Mouse (Mus musculus) embryo, embryonic 9.5 days (tissue): ENCODE data around the gene Uqcr11.

Experiments used
- DNase-seq: peaks from one replicate; pipeline ENCODE4 v3.0.0-alpha.2; 2017; ENCODE audit errors: extremely low spot score

The Uqcr11 gene

GRCm38 (mm10) chr10:80431570-80432386 is 25.1 kb upstream of the Uqcr11 start:
- DNase-seq = no peak

DNA sequence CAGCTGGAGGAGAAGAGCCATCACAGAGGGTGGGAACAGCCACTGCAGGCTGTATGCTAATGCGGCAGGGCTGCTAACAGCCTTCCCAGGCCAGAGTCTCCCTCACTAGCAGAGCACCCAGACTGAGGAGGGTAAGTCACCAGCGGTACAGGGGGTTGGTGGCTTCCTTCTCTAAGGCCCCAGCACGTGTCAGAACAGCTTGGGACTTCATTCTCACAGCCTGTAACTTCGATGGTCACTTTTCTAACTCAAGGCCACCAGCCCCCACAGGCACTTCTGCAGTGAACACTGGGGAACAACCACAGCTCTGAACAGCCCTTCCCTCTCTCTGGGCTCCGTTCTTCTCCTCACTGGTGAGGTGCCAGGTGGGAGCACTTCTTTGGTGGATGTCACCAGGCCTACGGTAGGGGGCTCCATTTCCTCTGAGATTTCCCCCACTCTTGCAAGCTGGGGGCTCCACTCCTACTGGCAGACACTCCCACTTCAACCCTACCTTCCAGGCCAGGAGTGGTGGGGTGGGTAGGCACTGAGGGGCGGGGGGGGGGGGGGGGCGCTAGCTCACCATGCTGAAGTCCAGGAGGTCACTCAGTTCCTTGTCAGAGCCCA is 23.8 kb upstream of the Uqcr11 start:
- no peak for DNase-seq

DNA sequence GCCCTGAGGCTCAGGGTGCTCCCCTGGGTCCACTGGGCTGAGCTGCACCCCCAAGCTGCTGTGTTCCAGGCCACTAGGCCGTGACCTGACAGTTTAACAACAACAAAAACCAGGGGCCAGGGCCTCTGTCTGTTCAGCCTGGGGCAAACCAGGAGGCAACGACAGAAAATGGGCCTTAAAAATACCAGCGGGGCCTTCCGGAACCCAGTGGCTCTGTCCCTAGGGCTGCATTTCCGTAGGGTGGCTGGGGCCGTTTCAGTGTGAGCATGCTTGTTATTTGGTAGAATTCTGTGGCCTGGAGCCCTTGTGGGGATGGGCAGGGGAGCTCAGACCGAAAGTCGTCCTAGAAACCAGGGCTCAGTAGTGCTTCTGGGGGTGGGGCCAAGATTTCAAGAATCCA is 23.2 kb upstream of the Uqcr11 start:
- DNase-seq = no peak

- no peak for DNase-seq
Observed at GRCm38 (mm10) chr10:80425041-80425440, 18.4 kb upstream of the Uqcr11 start.

DNA sequence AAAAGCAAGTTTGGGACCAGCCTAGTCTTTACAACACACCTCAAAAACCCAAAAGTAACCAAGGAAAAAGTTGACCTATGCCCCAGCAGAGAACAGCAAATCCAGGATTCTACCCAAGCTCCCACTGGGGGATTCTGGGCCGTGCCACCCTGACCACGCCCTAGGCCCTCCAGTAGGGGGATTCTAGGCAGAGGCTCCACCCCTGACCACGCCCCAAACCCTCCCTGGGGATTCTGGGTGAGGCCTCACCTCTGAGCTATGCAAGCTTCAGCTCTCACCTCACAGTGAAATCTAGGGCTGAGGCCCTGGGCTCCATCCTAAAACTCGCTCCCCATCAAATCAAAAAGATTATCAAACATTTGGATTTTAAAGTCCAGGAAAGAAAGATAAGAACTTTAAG is 16.9 kb upstream of the Uqcr11 start:
- DNase-seq = no peak

GRCm38 (mm10) chr10:80421651-80422472 is 15.2 kb upstream of the Uqcr11 start:
- no peak for DNase-seq

DNA sequence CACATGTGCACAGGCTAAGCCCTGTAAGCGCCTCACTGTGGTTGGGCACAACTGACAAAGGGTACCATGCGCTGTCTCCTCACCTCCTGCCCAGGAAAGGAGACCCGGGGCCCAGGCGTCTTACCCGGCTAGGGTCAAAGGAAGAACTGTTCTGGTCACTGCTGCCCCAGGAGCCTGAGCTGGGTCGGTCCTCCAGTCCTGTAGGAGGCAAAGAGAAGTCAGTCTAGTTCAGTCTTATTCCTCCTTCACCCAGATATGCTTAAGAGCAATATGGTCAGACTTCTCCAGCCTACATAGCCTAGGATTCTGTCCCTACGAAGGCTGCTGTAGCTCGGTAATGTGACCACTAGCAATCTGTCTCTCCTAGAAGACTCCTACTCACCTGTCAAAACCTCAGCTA is 14.6 kb upstream of the Uqcr11 start:
- DNase-seq = no peak

GRCm38 (mm10) chr10:80420729-80421128 is 14.1 kb upstream of the Uqcr11 start:
- no peak for DNase-seq

GRCm38 (mm10) chr10:80419419-80419818 is 12.8 kb upstream of the Uqcr11 start:
- DNase-seq = no peak

DNA sequence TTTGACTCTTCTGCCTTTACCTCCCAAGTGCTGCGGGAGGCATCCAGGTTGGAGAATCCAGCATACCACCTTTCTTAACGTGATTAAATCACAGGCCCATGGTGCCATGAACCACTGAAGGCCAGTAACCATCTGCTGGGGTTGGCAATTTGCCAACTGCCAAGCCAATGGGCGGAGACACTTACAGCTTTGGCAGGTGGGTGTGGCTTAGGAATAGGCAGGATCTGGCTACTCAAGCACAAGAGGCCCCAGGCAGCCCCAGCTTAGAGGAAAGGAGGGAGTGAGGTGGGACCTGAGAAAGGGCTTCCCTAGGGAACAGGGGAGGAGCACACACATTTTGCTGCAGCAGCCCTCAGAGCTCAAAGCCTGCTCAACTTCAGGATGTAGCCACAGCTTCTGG is 11.7 kb upstream of the Uqcr11 start:
- DNase-seq = no peak

GRCm38 (mm10) chr10:80417841-80418240 is 11.2 kb upstream of the Uqcr11 start:
- no peak for DNase-seq

- no peak for DNase-seq
Observed at GRCm38 (mm10) chr10:80417371-80417770, 10.7 kb upstream of the Uqcr11 start.

- DNase-seq = no peak
Observed at GRCm38 (mm10) chr10:80415566-80415965, 8.9 kb upstream of the Uqcr11 start.

GRCm38 (mm10) chr10:80412656-80413541 is 6.3 kb upstream of the Uqcr11 start:
- no peak for DNase-seq

- DNase-seq = no peak
Observed at GRCm38 (mm10) chr10:80407924-80408323, 1.3 kb upstream of the Uqcr11 start.

DNA sequence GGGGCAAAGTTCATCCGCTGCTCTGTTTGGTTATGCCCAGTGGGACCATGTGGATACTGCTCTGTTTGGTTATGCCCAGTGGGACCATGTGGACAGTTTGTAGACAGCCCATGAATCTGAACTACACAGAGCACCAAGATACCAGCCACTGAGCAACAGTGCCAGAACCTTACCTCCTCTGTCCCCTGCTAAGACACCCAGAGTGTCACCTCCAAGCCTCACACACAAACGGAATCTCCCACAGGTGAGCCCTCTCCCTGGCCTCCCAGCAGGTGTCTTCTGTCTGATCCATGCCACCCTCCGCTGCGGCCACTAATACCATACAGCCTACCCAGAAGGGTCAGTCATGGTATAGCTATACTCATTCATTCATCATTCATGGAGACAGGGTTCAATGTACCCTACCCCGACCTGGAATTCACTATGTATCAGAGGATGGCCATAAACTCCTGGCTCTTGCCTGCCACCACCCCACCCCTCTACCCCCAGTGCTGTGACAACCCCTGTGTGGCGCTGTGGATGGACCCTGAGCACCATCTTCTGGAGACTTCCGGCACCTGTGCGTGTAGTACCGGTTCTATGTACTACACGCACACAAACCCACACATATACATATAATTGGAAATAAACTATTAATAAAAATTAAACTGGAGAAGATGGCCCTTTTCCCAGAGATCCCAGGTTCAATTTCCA is 1.0 kb downstream of the Uqcr11 start:
- DNase-seq = no peak

- DNase-seq = no peak
Observed at GRCm38 (mm10) chr10:80403044-80403692, 3.5 kb downstream of the Uqcr11 start.

GRCm38 (mm10) chr10:80400704-80401161 is 5.9 kb downstream of the Uqcr11 start:
- DNase-seq = no peak

GRCm38 (mm10) chr10:80399973-80400703 is 6.5 kb downstream of the Uqcr11 start:
- DNase-seq = no peak
